Mouse (Mus musculus): ENCODE measurements around the gene Naaladl2. TPM values are rescaled to one million over a fixed set of nuclear protein-coding genes. Genes with fewer than 3 reads are reported as not detected.

The Naaladl2 gene
- total RNA-seq, 2 experiments from 2014 or later: 0.33 to 1.0 TPM

DNA sequence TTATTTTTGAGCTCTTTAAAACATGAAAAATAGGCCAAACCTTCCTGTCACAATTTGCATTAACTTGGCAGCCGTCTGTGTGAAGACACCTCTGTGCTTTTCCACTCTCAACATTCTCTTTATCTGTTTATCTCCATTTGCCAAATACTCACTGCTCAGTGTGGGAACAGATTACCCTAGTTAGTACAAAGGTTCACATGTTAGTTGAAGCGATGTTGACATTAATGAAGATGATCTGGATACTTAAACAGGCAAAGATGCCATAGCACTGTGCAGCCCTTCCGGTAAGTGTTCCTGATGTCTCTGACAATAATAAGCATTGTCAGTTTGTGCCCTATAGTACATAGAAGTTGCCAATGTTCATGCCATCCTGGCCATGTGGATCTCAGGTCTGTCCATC is 400.1 kb downstream of the Naaladl2 start:
- intact Hi-C loops (cut with DNase I): no loop called here
- DNase-seq: no peak
- no peak overlapping the region for H3K4me3 ChIP-seq
- TF ChIP-seq CTCF (IDR thresholded peaks at IDR 0.05): no peak
- H3K27ac ChIP-seq: no peak overlapping the region

DNA sequence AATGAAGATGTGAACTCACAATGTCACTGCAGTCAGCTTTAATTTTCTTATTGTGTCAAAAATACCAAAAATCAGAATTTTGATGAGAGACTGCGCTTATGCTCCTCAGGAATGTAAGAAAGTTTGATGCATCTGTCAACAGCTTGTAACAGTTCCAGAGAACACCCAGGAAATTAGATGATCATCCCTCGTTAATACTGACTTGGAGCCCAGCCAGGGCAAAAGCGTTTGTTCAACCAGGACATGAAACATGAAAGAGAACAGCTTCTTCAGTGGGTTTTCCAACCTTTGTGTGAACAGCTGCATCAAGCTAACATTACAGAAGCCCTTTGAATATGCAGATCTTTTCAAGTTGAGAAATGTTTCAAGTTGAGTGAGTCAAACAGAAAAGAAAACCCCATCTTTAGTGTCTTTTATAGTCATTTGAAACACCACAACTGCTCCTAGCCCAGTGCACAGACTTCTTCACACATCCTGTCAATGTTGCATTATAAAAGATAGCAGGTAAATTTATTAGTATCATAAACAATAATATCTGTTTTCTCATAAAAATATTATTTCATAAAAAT is 424.8 kb downstream of the Naaladl2 start:
- no peak overlapping the region for H3K4me3 ChIP-seq
- DNase-seq: no peak
- intact Hi-C loops (cut with DNase I): no loop called here
- no peak overlapping the region for H3K27ac ChIP-seq
- no peak for TF ChIP-seq CTCF (IDR thresholded peaks at IDR 0.05)

DNA sequence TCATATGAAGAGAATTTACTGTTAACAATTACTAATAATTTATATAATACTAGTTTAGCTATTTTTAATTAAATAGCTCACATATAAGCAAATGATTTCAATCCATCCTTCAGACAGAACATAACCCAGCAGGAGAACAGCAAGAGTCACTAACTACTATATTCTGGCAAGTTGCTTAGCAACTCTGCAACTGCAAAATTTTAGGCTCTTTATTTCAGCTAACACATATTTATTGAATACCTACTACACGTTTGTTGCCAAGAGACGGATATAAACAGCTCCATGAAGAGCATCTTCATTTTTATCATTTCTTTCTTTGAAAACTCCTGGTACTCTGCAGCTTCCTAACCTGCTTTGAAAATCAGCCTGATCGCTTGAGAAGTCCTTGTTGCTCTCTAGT is 429.3 kb downstream of the Naaladl2 start:
- Histone ChIP-seq H3K27ac (no peak overlapping the region), H3K4me3 (no peak overlapping the region)
- no peak for TF ChIP-seq CTCF (IDR thresholded peaks at IDR 0.05)
- intact Hi-C loops (cut with DNase I): no loop called here
- no peak for DNase-seq

DNA sequence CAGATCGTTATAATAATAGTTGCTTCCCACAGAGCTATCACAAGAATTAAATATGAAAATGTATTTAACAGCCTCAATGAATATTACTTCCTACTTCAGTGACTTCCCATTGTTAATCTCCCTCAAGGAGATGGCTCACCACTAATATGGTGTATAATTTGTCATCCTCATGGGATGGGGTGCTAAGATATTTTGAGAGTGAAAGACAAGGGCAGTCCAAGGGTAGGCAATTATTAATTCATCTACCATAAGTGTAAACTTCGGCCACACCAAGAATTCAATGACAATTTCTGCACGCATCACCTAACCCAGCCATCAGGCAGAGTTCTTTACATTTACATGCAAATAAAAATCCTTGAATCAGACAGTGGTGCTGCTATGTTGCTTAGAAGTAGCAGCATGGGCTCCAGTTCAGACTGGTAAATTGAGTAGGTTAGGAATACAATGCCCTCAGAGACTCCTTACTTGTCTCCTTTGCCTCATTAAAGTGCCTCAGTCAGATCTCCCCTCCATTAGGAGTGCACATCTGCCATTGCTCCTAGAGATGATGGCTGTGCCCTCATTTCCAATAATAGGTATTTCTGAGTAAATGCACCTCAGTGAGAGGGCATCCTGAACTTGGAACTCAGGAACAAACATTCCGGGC is 438.2 kb downstream of the Naaladl2 start:
- TF ChIP-seq CTCF (IDR thresholded peaks at IDR 0.05): no peak
- H3K27ac ChIP-seq: no peak overlapping the region
- intact Hi-C loops (cut with DNase I): no loop called here
- no peak for DNase-seq
- H3K4me3 ChIP-seq: no peak overlapping the region

DNA sequence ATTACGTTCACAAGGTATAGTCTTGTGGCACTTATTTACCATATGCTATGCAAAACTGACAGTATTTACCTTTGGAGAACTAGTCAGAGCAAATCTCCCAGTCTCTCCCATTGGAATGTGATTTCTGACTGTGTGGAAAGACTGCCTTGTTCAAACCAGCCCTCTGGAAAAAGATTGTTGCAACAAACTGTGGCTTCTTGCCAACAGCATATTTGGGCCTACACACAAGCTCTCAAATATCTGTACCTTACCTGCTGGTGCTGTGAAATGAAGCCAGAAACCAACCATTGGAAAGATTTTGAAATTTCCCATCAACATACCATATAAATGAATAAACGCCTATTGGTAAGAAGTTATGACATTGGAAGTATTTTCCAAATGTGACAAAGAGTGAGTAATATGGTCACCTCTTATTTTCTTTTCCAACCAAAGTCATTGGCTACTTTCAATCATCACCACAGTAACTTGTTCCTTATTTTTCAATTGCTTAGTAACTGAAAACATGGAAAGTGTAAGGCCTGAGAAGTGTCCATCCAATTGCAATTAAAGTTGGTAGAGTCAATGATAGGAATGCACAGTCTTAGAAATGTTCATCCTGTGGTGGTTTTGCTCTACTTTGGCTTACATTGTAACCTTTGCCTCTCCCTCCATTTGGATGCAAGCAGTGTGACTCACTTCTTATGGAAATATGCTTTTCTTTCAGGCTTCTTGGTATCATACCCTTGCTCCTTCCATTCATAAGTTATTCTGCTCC is 453.7 kb downstream of the Naaladl2 start:
- Histone ChIP-seq H3K4me3 (no peak overlapping the region), H3K27ac (no peak overlapping the region)
- intact Hi-C loops (cut with DNase I): no loop called here
- no peak for DNase-seq
- no peak for TF ChIP-seq CTCF (IDR thresholded peaks at IDR 0.05)

DNA sequence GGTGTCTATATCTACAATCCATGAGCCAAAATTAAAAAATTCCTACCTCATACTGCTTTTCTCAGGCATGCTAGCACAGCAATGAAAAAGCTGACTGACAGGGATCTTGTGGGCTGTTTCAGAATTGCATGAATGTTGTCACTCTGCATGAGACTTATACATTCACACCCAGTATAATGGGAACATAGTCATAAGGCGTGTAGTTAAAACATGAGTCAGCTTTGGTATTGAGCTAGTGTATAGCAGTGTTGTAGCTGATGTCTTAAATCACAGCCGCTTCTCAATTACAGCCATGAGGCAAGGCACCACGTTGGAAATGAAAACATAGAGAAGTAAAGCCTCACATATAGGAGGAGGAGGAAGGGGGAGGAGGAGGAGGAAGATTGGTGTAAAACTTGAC is 473.6 kb downstream of the Naaladl2 start:
- no peak for TF ChIP-seq CTCF (IDR thresholded peaks at IDR 0.05)
- Histone ChIP-seq H3K4me3 (no peak overlapping the region), H3K27ac (no peak overlapping the region)
- intact Hi-C loops (cut with DNase I): no loop called here
- DNase-seq: no peak

DNA sequence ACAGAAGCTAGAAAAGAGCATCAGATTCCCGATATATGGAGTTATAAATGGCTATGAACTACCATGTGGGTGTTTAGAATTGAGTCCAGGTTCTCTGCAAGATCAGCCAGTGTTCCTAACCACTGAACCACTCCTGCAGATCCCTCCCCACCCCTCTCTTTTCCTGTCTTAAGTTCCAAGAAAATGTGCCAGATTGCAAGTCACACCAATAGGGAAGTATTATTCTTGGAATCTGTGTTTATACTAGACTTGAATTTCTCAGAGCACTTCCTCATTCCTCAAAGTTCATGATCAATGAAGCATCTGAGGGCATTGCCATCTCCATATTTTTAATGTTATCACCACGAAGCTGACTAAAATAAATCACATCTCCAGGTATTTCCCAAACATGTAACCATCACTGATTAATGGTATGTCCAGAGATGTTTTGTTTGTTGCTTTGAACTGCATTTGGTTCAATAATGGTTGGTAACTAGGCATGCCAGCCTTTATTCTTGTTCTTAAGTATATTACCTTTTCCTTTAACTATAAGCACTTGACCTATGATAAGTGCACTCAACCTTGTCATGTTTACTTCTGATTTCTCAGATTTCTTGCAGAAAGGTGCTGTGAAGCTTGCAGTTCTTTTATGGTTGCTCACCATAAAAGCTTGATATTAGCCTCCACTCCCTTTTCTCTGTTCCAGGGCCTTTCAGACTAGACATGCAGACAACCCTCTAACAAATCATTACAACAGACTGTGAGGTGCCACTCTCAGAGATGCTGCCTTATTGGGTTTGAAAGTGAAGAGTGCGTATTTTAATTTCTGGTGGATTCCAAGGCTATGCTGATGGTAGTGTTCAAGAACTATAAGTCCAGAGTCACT is 475.8 kb downstream of the Naaladl2 start:
- intact Hi-C loops (cut with DNase I): no loop called here
- no peak for DNase-seq
- Histone ChIP-seq H3K4me3 (no peak overlapping the region), H3K27ac (no peak overlapping the region)
- no peak for TF ChIP-seq CTCF (IDR thresholded peaks at IDR 0.05)

DNA sequence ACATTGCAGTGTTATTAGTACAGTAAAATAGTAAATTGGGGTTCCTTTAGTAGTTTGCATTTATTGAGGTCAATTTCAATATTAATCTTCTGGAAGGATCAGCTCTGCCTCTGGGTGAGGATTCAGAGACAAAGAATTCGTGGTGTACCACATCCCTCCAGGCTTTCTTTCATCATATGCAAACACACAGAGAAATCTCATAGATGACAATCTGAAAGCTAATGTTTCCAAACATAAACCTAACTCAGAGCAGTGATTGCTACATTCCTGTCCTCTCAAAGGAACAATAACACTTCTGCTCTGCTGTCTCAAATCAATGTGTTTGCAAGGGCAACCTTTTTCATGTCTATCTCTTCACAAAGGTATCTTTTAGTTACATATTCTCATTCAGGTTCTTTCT is 478.7 kb downstream of the Naaladl2 start:
- TF ChIP-seq CTCF (IDR thresholded peaks at IDR 0.05): no peak
- no peak overlapping the region for H3K27ac ChIP-seq
- intact Hi-C loops (cut with DNase I): no loop called here
- no peak for DNase-seq
- H3K4me3 ChIP-seq: no peak overlapping the region

DNA sequence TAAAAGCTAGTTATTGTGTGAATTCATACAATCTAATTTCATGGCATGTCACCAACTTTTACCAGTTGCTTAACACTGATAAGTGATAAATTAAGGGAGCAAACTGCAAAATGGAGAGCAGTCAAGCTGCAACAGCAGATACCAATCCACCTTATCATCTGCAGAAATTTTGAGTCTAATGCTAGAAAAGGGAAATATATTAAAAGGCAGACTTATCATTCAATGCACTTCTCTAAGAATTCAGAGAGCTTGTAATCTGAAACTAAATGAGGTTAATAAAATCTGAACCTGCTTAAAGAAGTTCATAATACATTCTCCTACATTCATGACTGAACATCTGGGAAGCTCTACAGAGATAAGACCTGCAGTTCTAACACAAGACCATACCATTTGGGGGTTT is 480.3 kb downstream of the Naaladl2 start:
- no peak for TF ChIP-seq CTCF (IDR thresholded peaks at IDR 0.05)
- no peak for DNase-seq
- Histone ChIP-seq H3K4me3 (no peak overlapping the region), H3K27ac (no peak overlapping the region)
- intact Hi-C loops (cut with DNase I): no loop called here

DNA sequence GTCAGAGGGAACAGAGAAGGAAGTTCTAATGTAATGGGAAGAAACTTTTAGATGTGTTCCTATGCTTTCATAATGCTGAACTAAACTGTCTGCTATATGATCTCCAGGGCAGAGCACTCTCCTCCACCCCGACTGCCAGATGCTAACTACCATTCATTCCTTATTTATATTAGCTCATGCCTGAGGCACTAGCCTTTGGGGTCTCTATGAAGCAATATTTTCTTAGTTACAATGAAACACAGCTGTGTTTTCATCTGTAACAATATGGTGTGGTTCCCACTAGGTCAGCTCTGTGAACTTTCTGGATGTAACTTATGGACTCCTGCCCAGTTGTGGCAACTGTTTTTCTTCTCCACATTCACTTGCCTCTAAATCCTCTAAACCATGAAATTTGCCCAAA is 514.0 kb downstream of the Naaladl2 start:
- Histone ChIP-seq H3K4me3 (no peak overlapping the region), H3K27ac (no peak overlapping the region)
- DNase-seq: no peak
- intact Hi-C loops (cut with DNase I): no loop called here
- TF ChIP-seq CTCF (IDR thresholded peaks at IDR 0.05): no peak

DNA sequence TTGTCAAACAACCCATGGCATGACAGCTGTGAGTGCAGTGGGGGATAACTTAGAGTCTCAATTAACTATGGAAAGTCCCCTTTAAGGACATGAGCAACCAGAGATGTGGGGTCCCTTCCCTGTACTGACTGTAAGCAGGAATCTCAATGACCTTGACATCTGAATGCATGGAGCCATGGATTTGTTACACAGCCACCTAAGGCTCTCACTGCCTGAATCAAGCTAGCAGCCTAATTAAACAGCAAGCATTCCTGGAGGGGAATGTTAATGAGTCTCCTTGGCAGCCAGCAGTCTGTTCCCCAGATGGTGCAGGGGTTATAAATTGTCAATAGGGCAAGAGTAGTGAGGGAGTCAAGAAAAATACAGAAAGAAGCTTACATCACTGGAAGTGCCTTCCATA is 538.6 kb downstream of the Naaladl2 start:
- Histone ChIP-seq H3K27ac (no peak overlapping the region), H3K4me3 (no peak overlapping the region)
- intact Hi-C loops (cut with DNase I): no loop called here
- no peak for TF ChIP-seq CTCF (IDR thresholded peaks at IDR 0.05)
- DNase-seq: no peak

DNA sequence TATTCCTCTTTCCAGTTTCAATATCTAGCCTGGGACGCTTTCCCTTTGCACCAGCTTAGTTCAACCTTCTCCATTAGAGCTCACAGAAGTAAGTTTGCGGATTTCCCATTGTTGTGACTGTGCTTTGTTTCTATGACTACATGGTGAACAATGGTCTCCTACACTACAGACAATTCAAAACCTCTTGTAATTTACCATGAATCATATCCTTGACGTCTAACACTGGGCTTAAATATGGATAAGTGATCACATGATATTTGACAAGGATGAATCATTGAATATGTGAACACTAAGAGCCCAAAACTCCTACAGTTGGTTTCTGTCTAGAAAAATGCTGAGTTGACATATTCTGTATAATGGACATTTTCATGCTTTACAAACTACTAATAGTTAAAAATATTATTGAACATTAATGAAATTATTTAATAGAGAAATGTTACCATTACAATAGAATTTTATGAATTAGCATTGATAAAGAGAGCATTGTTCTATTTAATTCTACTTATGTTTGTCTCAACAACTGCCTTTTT is 539.2 kb downstream of the Naaladl2 start:
- Histone ChIP-seq H3K27ac (no peak overlapping the region), H3K4me3 (no peak overlapping the region)
- no peak for DNase-seq
- TF ChIP-seq CTCF (IDR thresholded peaks at IDR 0.05): no peak
- intact Hi-C loops (cut with DNase I): no loop called here

DNA sequence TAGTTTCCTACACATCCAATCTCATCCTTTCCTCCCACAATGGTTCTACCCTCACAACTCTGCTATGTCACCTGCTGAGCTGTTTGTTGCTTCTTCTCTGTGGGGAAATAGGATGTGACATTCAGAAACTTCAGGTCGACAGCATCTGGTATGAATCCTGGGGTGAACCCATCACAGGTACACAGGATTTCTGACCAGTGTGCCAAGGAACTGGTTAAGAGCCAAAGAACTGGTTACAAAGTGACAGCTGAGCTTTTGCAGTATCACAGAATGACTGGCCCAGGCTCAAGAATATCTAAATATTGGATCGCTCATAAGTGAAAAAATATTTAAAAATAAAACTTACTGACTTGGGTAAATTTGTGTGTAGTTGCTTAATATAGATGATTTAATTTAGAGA is 548.6 kb downstream of the Naaladl2 start:
- Histone ChIP-seq H3K4me3 (no peak overlapping the region), H3K27ac (no peak overlapping the region)
- intact Hi-C loops (cut with DNase I): no loop called here
- no peak for TF ChIP-seq CTCF (IDR thresholded peaks at IDR 0.05)
- DNase-seq: no peak
